Mouse (Mus musculus): ENCODE measurements around the gene Fus.
"Not testable (repeated sequence)": the region's sequence is repeated elsewhere in the genome, so short reads cannot be mapped to it uniquely, and the experiment has no call there.

Fus gene

GRCm38 (mm10) chr7:128004487-128005362 is 37.5 kb downstream of the Fus start:
- DNase-seq (ENCODE audit: low spot score) = peak; percentile 45

- DNase-seq (ENCODE audit: low spot score) = no peak
Observed at GRCm38 (mm10) chr7:128006193-128006592, 38.9 kb downstream of the Fus start.

- DNase-seq (ENCODE audit: low spot score) = peak; percentile 15
Observed at GRCm38 (mm10) chr7:128009715-128010340, 42.6 kb downstream of the Fus start.

GRCm38 (mm10) chr7:128012136-128012780 is 45.0 kb downstream of the Fus start:
- no peak for DNase-seq (ENCODE audit: low spot score)

GRCm38 (mm10) chr7:128013116-128013515 is 45.9 kb downstream of the Fus start:
- no peak for DNase-seq (ENCODE audit: low spot score)

- not testable (repeated sequence) for DNase-seq (ENCODE audit: low spot score)
Observed at GRCm38 (mm10) chr7:128016134-128016533, 48.9 kb downstream of the Fus start.

GRCm38 (mm10) chr7:128016650-128017049 is 49.4 kb downstream of the Fus start:
- DNase-seq (ENCODE audit: low spot score) = no peak

- no peak for DNase-seq (ENCODE audit: low spot score)
Observed at GRCm38 (mm10) chr7:128018275-128018674, 51.0 kb downstream of the Fus start.

- no peak for DNase-seq (ENCODE audit: low spot score)
Observed at GRCm38 (mm10) chr7:128019187-128019586, 51.9 kb downstream of the Fus start.

- DNase-seq (ENCODE audit: low spot score) = peak; percentile 22
Observed at GRCm38 (mm10) chr7:128022974-128023373, 55.7 kb downstream of the Fus start.

- DNase-seq (ENCODE audit: low spot score) = no peak
Observed at GRCm38 (mm10) chr7:128023565-128023964, 56.3 kb downstream of the Fus start.

- DNase-seq (ENCODE audit: low spot score) = no peak
Observed at GRCm38 (mm10) chr7:128024364-128024763, 57.1 kb downstream of the Fus start.

GRCm38 (mm10) chr7:128024932-128025331 is 57.7 kb downstream of the Fus start:
- no peak for DNase-seq (ENCODE audit: low spot score)

- DNase-seq (ENCODE audit: low spot score) = no peak
Observed at GRCm38 (mm10) chr7:128025381-128025780, 58.1 kb downstream of the Fus start.

- DNase-seq (ENCODE audit: low spot score) = peak; percentile 70
Observed at GRCm38 (mm10) chr7:128031403-128031976, 64.2 kb downstream of the Fus start.

GRCm38 (mm10) chr7:128032290-128032988 is 65.2 kb downstream of the Fus start:
- DNase-seq (ENCODE audit: low spot score) = no peak

- no peak for DNase-seq (ENCODE audit: low spot score)
Observed at GRCm38 (mm10) chr7:128032989-128033293, 65.7 kb downstream of the Fus start.

- DNase-seq (ENCODE audit: low spot score) = no peak
Observed at GRCm38 (mm10) chr7:128033616-128034015, 66.4 kb downstream of the Fus start.

All from embryo, embryonic 10.5 days (tissue).